Mouse (Mus musculus) v-Abl transformed pro-B cells (cell line): ENCODE measurements around the gene Rrp1.
"Not testable (repeated sequence)": the region's sequence is repeated elsewhere in the genome, so short reads cannot be mapped to it uniquely, and the experiment has no call there.

ENCODE experiments used
- in situ Hi-C, 2 experiments: fragments of 400-800 bp; cut with MboI; formaldehyde crosslinking; loops; one replicate each; pipeline ENCODE4 v1.15.1; 2025; ENCODE audit not compliant: unreplicated experiment in 2 of 2

Gene Rrp1

DNA sequence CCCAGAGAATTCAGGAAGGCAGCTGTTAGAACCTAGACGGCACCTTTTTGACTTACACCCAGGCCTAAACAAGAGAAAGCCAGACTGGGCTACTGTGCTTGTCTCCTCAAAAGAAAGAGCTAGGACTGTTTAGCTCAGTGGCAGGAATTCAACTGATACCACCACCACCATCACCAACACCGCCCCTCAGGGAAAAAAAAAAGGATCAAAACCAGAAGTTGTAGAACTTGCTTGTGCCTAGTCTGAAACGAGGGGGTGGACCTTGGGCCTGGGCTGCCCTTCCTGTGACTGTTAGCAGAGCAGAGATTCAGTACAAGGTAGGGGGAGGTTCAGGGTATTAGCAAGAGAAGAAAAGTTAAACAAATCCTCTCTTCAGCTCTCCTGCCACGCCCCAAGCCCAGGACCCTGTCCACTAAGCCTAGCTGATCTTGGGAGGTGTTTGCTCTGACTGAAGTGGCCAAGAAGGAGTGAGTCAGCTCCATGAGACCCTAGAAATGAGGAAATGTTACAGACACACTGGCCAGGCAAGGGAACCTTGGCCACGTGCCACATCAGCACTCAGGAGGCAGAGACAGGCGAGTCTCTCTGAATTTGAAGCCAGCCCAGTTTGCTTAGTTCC, 13.4 kb upstream of the Rrp1 start:
- in situ Hi-C loops: loop anchor here in 1 of 2 experiments (25.0 kb wide), 1 partner anchor 161 kb away; the partner anchor contains the start of gene Syde1

DNA sequence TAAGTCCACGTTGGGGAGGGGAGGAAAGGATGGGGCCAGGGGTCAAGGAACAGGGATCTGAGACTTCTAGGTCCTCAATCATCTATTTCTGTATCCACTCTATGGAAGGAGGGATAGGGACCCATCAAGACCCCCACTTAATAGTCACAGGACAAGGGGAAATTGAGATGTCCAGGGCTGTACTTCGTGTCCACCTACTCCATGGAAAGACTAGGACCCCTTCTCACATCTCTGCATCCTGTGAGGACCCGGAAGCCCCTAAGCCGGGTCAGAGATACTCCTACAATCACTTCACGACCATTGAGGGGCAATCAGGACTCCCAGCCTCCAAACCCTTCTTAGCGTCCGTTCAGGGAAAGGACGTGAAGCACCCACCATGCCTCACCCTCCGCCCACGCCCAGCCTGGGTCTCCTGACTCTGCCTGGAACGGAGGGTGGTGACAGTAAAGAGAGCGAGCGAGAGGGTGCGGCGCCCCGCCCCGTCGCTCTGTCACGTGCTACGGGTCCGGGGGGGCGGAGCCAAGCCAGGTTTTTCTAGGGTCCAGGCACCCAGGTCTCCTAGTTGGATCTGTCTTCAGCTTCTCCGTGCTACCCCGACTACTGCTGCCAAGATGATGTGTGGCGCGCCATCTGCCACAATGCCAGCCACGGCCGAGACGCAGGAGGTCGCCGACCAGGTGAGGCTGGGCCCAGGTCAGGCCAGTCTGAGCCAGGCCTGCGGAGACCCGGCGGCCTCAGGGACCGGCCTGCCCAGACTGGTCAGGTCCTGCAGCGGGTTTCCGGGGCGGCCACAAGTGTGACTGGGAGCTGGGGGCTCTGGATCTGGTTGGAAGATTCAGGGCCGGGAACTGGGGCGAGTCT, 12.6 kb upstream of the Rrp1 start, which contains the start of gene Cstb:
Cstb (plus strand) TSS at position 489 of the 861 bp plus-strand sequence.
- in situ Hi-C loops: loop anchor here in 1 of 2 experiments (25.0 kb wide), 1 partner anchor 162 kb away; the partner anchor contains the start of gene Syde1

DNA sequence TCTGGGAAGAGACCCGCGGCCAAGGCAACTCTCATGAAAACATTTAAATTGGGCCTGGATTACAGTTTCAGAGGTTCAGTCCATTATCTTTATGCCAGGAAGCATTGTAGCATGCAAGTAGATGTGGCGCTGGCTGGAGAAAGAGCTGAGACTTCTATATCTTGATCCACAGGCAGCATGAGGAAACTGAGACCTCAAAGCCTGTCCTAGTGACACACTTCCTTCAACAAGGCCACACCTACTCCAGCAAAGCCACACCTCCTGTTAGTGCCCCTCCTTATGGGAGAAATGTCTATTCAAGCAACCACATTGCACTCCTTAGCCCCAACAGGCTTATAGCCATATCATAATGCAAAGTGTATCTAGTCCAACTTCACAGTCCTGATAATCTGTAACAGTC, 9.8 kb upstream of the Rrp1 start:
- in situ Hi-C loops: no loop called here

- in situ Hi-C loops: no loop called here
These were observed 8.1 kb upstream of the Rrp1 start for GRCm38 (mm10) chr10:78420929-78421328.

- in situ Hi-C loops: no loop called here
These were observed 5.9 kb upstream of the Rrp1 start for GRCm38 (mm10) chr10:78418791-78419190.

- in situ Hi-C loops: no loop called here
These were observed 5.0 kb upstream of the Rrp1 start for GRCm38 (mm10) chr10:78417888-78418287.

DNA sequence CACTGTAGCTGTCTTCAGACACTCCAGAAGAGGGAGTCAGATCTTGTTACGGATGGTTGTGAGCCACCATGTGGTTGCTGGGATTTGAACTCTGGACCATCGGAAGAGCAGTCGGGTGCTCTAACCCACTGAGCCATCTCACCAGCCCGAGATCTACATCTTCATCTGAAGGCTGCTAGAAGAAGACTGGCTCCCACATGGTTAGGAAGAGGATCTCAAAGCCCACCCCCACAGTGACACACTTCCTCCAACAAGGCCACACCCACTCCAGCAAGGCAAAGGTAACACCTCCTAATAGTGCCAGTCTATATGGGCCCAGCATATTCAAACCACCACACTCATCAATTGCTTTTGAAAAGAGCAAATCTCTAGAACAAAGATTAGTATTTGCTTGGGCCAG, 2.1 kb upstream of the Rrp1 start:
- in situ Hi-C loops: not testable (repeated sequence)

DNA sequence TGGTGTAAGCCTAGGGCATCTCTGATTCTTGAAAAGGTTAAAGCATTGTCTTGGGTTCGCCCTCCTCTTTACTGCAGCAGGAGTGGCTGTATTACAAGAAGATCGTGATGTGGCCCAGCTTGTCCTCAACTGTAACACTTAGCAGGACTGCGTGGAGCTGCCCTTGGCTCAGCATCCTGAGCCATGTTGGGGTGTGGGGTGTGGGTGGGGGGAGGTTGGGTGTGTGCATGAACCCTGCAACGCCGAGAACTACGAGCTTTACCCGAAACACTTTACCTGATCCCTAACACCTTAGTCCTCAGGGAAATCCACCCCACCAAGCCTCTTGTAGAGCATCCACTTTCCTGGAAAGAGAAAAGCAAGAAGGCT, 293 bp upstream of the Rrp1 start:
- in situ Hi-C loops: no loop called here

GRCm38 (mm10) chr10:78411851-78412250, 992 bp downstream of the Rrp1 start:
- in situ Hi-C loops: no loop called here

- in situ Hi-C loops: loop anchor here in 1 of 2 experiments (10.0 kb wide), 1 partner anchor 244 kb away; the partner anchor contains the start of gene D10Jhu81e
These were observed 3.6 kb downstream of the Rrp1 start for GRCm38 (mm10) chr10:78409035-78409788.

GRCm38 (mm10) chr10:78407132-78407531, 5.7 kb downstream of the Rrp1 start:
- in situ Hi-C loops: loop anchor here in 1 of 2 experiments (10.0 kb wide), 1 partner anchor 242 kb away; the partner anchor contains the start of gene D10Jhu81e

- in situ Hi-C loops: loop anchor here in 1 of 2 experiments (10.0 kb wide), 1 partner anchor 241 kb away; the partner anchor contains the start of gene D10Jhu81e
These were observed 6.7 kb downstream of the Rrp1 start for GRCm38 (mm10) chr10:78406152-78406551.

DNA sequence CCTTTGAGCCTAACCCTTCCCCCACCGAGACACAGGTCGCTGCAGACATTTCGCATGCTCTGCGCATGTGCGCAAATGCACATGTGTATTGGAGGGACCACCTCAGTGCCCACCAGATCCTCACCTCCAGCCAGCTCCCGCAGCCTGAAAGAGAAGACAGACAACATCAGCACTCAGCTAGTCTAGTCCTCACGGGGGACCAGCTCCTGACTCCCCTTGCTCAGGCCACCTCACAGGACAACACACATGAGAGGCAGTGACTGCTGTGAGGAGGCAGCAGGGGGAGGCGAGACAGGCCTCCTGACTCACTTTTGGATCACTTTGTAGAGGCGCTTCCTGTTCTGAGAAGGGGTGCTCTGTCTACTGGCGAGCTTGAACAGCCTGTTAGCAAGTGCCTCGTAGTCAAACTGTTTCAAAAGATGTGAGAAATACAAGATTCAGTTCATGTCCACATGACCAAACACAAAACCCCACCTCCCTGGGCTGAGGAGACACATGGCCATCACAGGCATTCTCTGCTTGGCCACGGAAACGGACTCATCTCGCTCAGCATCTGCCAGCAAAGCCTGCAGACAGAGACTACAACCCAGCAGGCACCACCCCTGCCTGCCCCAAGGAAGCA, 10.4 kb downstream of the Rrp1 start:
- in situ Hi-C loops: loop anchor here in 1 of 2 experiments (10.0 kb wide), 1 partner anchor 238 kb away; the partner anchor contains the start of gene D10Jhu81e

DNA sequence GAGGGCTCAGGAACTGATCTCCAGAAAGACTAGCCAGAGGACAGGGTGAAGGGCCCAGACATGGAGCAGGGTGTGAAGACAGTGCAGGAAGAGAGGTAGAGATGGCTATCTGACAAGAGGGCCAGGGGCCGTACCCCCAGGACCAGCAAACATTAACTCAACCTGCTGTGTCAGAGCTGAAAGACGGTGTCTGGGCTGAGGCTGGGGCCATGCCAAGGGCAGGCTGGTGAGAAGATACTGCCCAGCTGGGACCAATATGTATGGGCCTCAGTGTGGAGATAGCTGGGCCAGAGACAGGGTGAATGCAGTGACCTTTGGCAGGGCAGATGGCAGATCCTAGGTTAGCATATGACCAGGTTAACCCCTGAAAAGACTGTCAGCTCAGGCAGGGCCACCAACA, 11.7 kb downstream of the Rrp1 start:
- in situ Hi-C loops: loop anchor here in 1 of 2 experiments (10.0 kb wide), 1 partner anchor 236 kb away; the partner anchor contains the start of gene D10Jhu81e

DNA sequence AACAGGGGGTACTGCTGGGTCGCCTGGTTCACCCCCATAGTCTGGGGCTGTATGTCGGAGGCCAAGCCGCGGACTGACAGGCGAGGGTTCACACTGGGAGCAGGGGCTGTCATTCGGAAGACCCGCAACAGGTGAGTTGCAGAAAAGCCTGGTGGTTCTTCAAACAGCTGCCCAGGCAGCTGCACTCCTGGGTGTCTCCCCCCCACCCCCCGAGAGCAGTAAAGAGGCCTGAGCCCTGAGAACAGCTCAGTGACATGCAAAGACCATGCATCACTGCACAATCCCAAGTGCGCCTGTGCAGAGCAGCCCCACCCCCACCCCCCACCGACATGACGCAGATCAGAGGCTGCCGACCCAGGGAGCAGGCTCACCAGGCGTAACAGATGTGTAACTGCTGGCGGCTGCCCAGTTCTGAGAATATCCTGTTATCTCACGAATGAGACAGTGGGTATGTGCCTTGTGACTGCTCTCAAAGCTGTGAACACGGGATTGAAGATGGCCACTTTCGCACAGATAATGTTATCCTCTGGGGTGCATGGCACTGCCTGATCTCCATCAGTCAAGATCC, 13.7 kb downstream of the Rrp1 start:
- in situ Hi-C loops: loop anchor here (10.0 to 25.0 kb wide), 2 partner anchors 214 to 362 kb away; partner anchors contain the start of genes Aire (in 2 of the 2), Dnmt3l (in 2 of the 2) and Pwp2 (in 1 of the 2)

DNA sequence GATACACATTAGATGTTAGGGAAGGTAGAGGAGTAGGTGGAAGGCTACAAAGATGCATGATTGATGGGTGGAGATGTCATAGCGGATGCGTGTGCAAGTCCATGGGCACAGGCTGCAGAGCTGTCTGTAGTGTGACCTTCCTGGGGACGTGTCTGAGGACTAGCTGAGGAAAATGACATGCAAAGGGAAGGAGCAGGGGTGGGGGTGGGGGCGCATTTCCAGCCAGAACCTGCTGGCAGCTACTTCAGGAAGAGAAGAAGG, 16.3 kb downstream of the Rrp1 start:
- in situ Hi-C loops: loop anchor here (10.0 to 25.0 kb wide), 2 partner anchors 212 to 359 kb away; partner anchors contain the start of genes Aire (in 2 of the 2), Dnmt3l (in 2 of the 2) and Pwp2 (in 1 of the 2)

DNA sequence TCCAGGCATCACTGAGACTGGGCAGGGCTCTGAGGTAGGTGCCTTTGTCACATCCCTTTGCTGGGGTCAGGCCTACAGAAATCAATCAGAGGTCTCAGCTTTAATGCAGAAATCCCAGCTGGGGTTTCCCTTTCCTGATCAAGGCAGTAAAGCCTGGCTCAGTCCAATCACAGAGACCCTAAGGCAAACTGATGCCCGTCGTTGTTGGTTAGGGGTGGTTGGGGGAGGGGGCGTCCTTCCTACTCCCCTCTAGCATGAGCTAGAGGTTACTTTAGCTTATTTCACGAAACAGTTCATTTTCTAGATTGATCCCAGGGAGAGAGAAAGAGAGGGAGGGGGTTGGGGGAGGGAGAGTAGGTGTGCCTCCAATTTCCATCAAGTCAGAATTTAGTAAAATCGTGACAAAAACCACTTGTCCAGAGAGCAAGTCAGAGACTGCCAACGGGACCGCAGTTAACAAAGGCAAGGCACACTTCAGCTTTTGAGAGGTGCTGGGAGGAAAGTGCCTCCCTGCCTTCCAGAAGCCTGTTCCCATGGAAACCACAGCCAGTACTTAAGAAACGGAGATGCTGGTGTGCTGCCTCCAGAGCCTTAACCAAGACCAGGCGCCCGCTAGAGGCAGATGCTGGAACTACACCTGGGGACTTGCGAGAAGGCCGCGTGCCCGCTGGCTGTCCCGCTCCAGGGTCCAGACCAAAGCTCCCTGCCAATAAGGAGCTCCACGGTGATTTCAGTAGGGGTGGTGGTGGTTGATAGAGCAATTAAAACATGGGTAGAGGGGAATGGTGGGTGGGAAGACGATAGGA, 16.8 kb downstream of the Rrp1 start:
- in situ Hi-C loops: loop anchor here (10.0 to 25.0 kb wide), 2 partner anchors 211 to 359 kb away; partner anchors contain the start of genes Aire (in 2 of the 2), Dnmt3l (in 2 of the 2) and Pwp2 (in 1 of the 2)

- in situ Hi-C loops: loop anchor here (10.0 to 25.0 kb wide), 2 partner anchors 211 to 358 kb away; partner anchors contain the start of genes Aire (in 2 of the 2), Dnmt3l (in 2 of the 2) and Pwp2 (in 1 of the 2)
These were observed 17.5 kb downstream of the Rrp1 start for GRCm38 (mm10) chr10:78395377-78395776.
